Mouse (Mus musculus) MEL (cell line): ENCODE data around the gene Klhdc4. TPM values are rescaled to one million over a fixed set of nuclear protein-coding genes. Genes with fewer than 3 reads are reported as not detected.

Experiments used
- DNase-seq: peaks from one replicate; pipeline ENCODE4 v3.0.0; 2011; ENCODE audit warnings: low read depth, low spot score
- H3K27ac ChIP-seq: 2 replicates; pipeline ENCODE4 v1.5.1; 2012; ENCODE audit warnings: low read depth, mild to moderate bottlenecking, control low read depth, low read length, moderate library complexity; ENCODE audit not compliant: control insufficient read depth
- H3K27me3 ChIP-seq, 2 experiments: fragments of 150-350 bp in 1 of 2; sonication (generic) in 1 of 2; 2 replicates each; pipeline ENCODE4 v1.6.1; 2012; ENCODE audit warnings: low read length in 2 of 2, mild to moderate bottlenecking in 2 of 2, improper control_type of control experiment in 1 of 2, moderate library complexity in 1 of 2; ENCODE audit not compliant: insufficient read depth in 2 of 2, control insufficient read depth in 1 of 2
- H3K36me3 ChIP-seq, 2 experiments: 2 replicates each; pipeline ENCODE4 v1.6.1; 2012 to 2014; ENCODE audit warnings: low read length in 2 of 2, improper control_type of control experiment in 1 of 2, inconsistent platforms in 1 of 2, mild to moderate bottlenecking in 1 of 2; ENCODE audit not compliant: insufficient read depth in 2 of 2, control insufficient read depth in 1 of 2
- H3K4me1 ChIP-seq, 2 experiments: fragments of 150-350 bp in 1 of 2; sonication (generic) in 1 of 2; 2 replicates each; pipeline ENCODE4 v1.6.1; 2012; ENCODE audit warnings: low read length in 2 of 2, improper control_type of control experiment in 1 of 2, mild to moderate bottlenecking in 1 of 2; ENCODE audit not compliant: insufficient read depth in 2 of 2, control insufficient read depth in 1 of 2
- H3K4me3 ChIP-seq, 2 experiments: fragments of 150-350 bp in 1 of 2; sonication (generic) in 1 of 2; 2 replicates each; pipeline ENCODE4 v1.5.1; 2012; ENCODE audit warnings: low read depth in 2 of 2, low read length in 2 of 2, mild to moderate bottlenecking in 2 of 2, moderate library complexity in 2 of 2, control low read depth in 1 of 2, improper control_type of control experiment in 1 of 2; ENCODE audit not compliant: control insufficient read depth in 1 of 2, insufficient read depth in 1 of 2
- H3K79me2 ChIP-seq: 2 replicates; pipeline ENCODE4 v1.6.1; 2012; ENCODE audit warnings: mild to moderate bottlenecking, low read length, moderate library complexity; ENCODE audit not compliant: control insufficient read depth, poor library complexity, insufficient read depth
- H3K9ac ChIP-seq: 2 replicates; pipeline ENCODE4 v1.6.1; 2012; ENCODE audit warnings: low read depth, mild to moderate bottlenecking, control low read depth, low read length, moderate library complexity; ENCODE audit not compliant: control insufficient read depth, poor library complexity, severe bottlenecking
- H3K9me3 ChIP-seq: fragments of 150-350 bp; sonication (generic); replicated peaks from 2 replicates; pipeline ENCODE4 v1.6.1; 2012; ENCODE audit warnings: mild to moderate bottlenecking, low read length, improper control_type of control experiment, moderate library complexity; ENCODE audit not compliant: insufficient read depth
- BHLHE40 ChIP-seq: IDR thresholded peaks from 2 replicates; pipeline ENCODE4 v1.6.1; 2012; ENCODE audit warnings: low read depth, mild to moderate bottlenecking, inconsistent platforms, low read length, improper control_type of control experiment, borderline replicate concordance
- CHD1 ChIP-seq: IDR thresholded peaks from 2 replicates; pipeline ENCODE4 v1.6.1; 2012; ENCODE audit warnings: low read depth, mild to moderate bottlenecking, inconsistent platforms, low read length, improper control_type of control experiment
- CHD2 ChIP-seq: IDR thresholded peaks from 2 replicates; pipeline ENCODE4 v1.6.1; 2011; ENCODE audit warnings: low read length, improper control_type of control experiment
- E2F4 ChIP-seq: IDR thresholded peaks from 2 replicates; pipeline ENCODE4 v1.6.1; 2011; ENCODE audit warnings: low read depth, low read length, improper control_type of control experiment, borderline replicate concordance
- ELF1 ChIP-seq: IDR thresholded peaks from 2 replicates; pipeline ENCODE4 v1.6.1; 2014; ENCODE audit warnings: low read depth, mild to moderate bottlenecking, inconsistent platforms, low read length, improper control_type of control experiment, moderate library complexity
- EP300 ChIP-seq, 2 experiments: IDR thresholded peaks; 2 replicates each; pipeline ENCODE4 v1.6.1; 2011; ENCODE audit warnings: improper control_type of control experiment in 2 of 2, low read length in 2 of 2, low read depth in 1 of 2, mild to moderate bottlenecking in 1 of 2
- GABPA ChIP-seq: IDR thresholded peaks from 2 replicates; pipeline ENCODE4 v1.6.1; 2012; ENCODE audit warnings: low read depth, mild to moderate bottlenecking, inconsistent platforms, low read length, improper control_type of control experiment, moderate library complexity
- GATA1 ChIP-seq: IDR thresholded peaks from 2 replicates; pipeline ENCODE4 v1.6.1; 2011; ENCODE audit warnings: low read depth, low read length, improper control_type of control experiment
- HCFC1 ChIP-seq: IDR thresholded peaks from 2 replicates; pipeline ENCODE4 v1.6.1; 2012; ENCODE audit warnings: low read depth, mild to moderate bottlenecking, inconsistent platforms, low read length, improper control_type of control experiment, moderate library complexity
- JUND ChIP-seq: IDR thresholded peaks from 2 replicates; pipeline ENCODE4 v1.6.1; 2011; ENCODE audit warnings: low read depth, mild to moderate bottlenecking, improper control_type of control experiment, low read length
- MAFK ChIP-seq: IDR thresholded peaks from 2 replicates; pipeline ENCODE4 v1.6.1; 2011; ENCODE audit warnings: low read depth, mild to moderate bottlenecking, low read length, improper control_type of control experiment, borderline replicate concordance
- MAX ChIP-seq: IDR thresholded peaks from 2 replicates; pipeline ENCODE4 v1.6.1; 2011; ENCODE audit warnings: low read length, improper control_type of control experiment
- MXI1 ChIP-seq: IDR thresholded peaks from 2 replicates; pipeline ENCODE4 v1.6.1; 2011; ENCODE audit warnings: mild to moderate bottlenecking, low read depth, low read length, improper control_type of control experiment
- MYC ChIP-seq: IDR thresholded peaks from 2 replicates; pipeline ENCODE4 v1.6.1; 2011; ENCODE audit warnings: low read depth, mild to moderate bottlenecking, low read length, improper control_type of control experiment, moderate library complexity
- NRF1 ChIP-seq: IDR thresholded peaks from 2 replicates; pipeline ENCODE4 v1.6.1; 2014; ENCODE audit warnings: low read depth, mild to moderate bottlenecking, inconsistent platforms, low read length, improper control_type of control experiment, moderate library complexity; ENCODE audit not compliant: poor library complexity, insufficient read depth, severe bottlenecking
- POLR2A ChIP-seq, 2 experiments: IDR thresholded peaks; 2 replicates each; pipeline ENCODE4 v1.6.1; 2011 to 2012; ENCODE audit warnings: low read length in 2 of 2, mild to moderate bottlenecking in 2 of 2, control low read depth in 1 of 2, improper control_type of control experiment in 1 of 2, low read depth in 1 of 2, moderate library complexity in 1 of 2; ENCODE audit not compliant: control insufficient read depth in 1 of 2, insufficient read depth in 1 of 2, poor library complexity in 1 of 2
- POLR2AphosphoS2 ChIP-seq: IDR thresholded peaks from 2 replicates; pipeline ENCODE4 v1.6.1; 2011; ENCODE audit warnings: low read length, improper control_type of control experiment
- POLR2AphosphoS5 ChIP-seq: IDR thresholded peaks from 2 replicates; pipeline ENCODE4 v1.6.1; 2012; ENCODE audit warnings: low read depth, borderline replicate concordance, mild to moderate bottlenecking, inconsistent platforms, low read length, moderate library complexity, mixed read lengths
- RAD21 ChIP-seq: IDR thresholded peaks from 2 replicates; pipeline ENCODE4 v1.6.1; 2011; ENCODE audit warnings: mild to moderate bottlenecking, low read depth, low read length, improper control_type of control experiment
- TAL1 ChIP-seq: IDR thresholded peaks from 2 replicates; pipeline ENCODE4 v1.6.1; 2012; ENCODE audit warnings: mild to moderate bottlenecking, inconsistent platforms, low read length, moderate library complexity, mixed read lengths
- TBP ChIP-seq: IDR thresholded peaks from 2 replicates; pipeline ENCODE4 v1.8.0; 2011; ENCODE audit warnings: low read depth, low read length, improper control_type of control experiment
- TCF12 ChIP-seq: IDR thresholded peaks from 2 replicates; pipeline ENCODE4 v1.6.1; 2014; ENCODE audit warnings: low read depth, mild to moderate bottlenecking, inconsistent platforms, low read length, improper control_type of control experiment, moderate library complexity
- USF1 ChIP-seq: IDR thresholded peaks from 2 replicates; pipeline ENCODE4 v1.6.1; 2014; ENCODE audit warnings: low read depth, mild to moderate bottlenecking, inconsistent platforms, low read length, improper control_type of control experiment, moderate library complexity
- USF2 ChIP-seq, 2 experiments: IDR thresholded peaks; 2 replicates each; pipeline ENCODE4 v1.6.1; 2011 to 2012; ENCODE audit warnings: improper control_type of control experiment in 2 of 2, low read length in 2 of 2, borderline replicate concordance in 1 of 2, inconsistent platforms in 1 of 2, low read depth in 1 of 2, mild to moderate bottlenecking in 1 of 2; ENCODE audit not compliant: insufficient read depth in 1 of 2
- ZC3H11A ChIP-seq: IDR thresholded peaks from 2 replicates; pipeline ENCODE4 v1.6.1; 2012; ENCODE audit warnings: low read depth, mild to moderate bottlenecking, inconsistent platforms, low read length, improper control_type of control experiment
- ZKSCAN1 ChIP-seq: IDR thresholded peaks from 2 replicates; pipeline ENCODE4 v1.6.1; 2012; ENCODE audit warnings: low read depth, mild to moderate bottlenecking, inconsistent platforms, low read length, improper control_type of control experiment, moderate library complexity
- ZNF384 ChIP-seq: IDR thresholded peaks from 2 replicates; pipeline ENCODE4 v1.6.1; 2012; ENCODE audit warnings: low read depth, mild to moderate bottlenecking, inconsistent platforms, low read length, improper control_type of control experiment
- polyA plus RNA-seq, 2 experiments: library from polyadenylated mRNA; stranded (reverse) in 1 of 2; unstranded in 1 of 2; fragments of >175 nt in 1 of 2; fragments of >200 nt in 1 of 2; gene quantifications; 2 replicates each; pipeline versions ENCODE4 v1.2.1 to v1.2.4; 2012; ENCODE audit warnings: low replicate concordance in 2 of 2, low read depth in 1 of 2; ENCODE audit not compliant: insufficient read length in 2 of 2, insufficient read depth in 1 of 2, missing spikeins in 1 of 2
- total RNA-seq: library from RNA; depleted of rRNA; stranded (reverse); fragments of 300-350 nt; gene quantifications from 2 replicates; pipeline ENCODE4 v1.2.3, GENCODE M21; 2012

The Klhdc4 gene
- total and polyA plus RNA-seq, 3 experiments, result 49.8 to 65.2 TPM; not detected in 1

DNA sequence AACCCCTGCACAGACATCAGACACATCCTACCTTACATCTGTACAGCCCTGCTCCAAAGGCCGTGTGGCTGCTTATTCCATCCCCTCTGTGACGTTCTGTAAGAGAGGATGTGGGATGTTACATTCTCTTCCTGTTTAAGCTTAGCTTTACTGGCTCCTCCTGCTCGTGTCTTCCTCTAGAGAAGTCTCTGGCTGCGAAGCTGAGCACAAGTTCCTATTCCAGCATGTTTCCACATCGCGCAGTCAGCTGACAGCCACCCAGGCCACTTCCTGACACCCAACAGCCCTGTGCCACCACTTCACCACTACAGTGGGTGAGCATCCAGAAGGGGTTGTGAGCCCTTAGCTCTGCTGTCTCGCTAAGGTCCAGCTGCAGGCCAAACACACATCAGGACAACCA is 37.2 kb downstream of the Klhdc4 start:
- H3K9ac ChIP-seq, result no peak overlapping the region
- H3K79me2 ChIP-seq, result no peaks in the 10 kb centered on the region
- no peak for DNase-seq
- H3K36me3 ChIP-seq, result no peaks in the 10 kb centered on the region
- H3K4me1 ChIP-seq, result no peaks in the 10 kb centered on the region
- no peak overlapping the region for H3K27ac ChIP-seq
- no peak overlapping the region for H3K4me3 ChIP-seq
- no peak for TF ChIP-seq TBP
- no peak for TF ChIP-seq POLR2A (IDR thresholded peaks at IDR 0.05; ENCODE audit: control insufficient read depth in 1 of 2, insufficient read depth in 1 of 2, low read depth in 1 of 2, low read length in 2 of 2, poor library complexity in 1 of 2)
- TF ChIP-seq CHD1, result no peak
- no peak for TF ChIP-seq ZNF384
- no peak for TF ChIP-seq POLR2AphosphoS2
- TF ChIP-seq CHD2, result no peak
- H3K27me3 ChIP-seq, result no peaks in the 10 kb centered on the region
- H3K9me3 ChIP-seq, result no peaks in the 10 kb centered on the region

DNA sequence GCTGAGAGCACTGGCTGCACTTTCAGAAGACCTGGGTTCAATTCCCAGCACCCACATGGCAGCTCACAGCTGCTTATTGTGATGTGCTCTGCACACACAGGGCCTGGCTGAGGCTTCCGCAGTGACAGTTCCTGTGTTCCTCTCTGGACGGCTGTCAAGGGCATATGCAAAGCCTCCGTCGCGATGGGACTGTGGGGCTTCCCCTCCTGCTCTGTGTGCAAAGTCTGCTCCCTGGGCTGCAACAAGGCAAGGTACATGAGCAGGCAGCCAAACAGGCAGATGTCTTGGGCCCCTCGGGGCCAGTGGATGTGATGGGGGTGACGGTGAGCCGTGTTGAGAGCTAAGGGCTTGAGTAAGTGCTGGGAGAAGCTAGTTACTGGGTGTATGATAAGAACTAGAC is 40.6 kb downstream of the Klhdc4 start:
- Histone ChIP-seq H3K79me2 (no peaks in the 10 kb centered on the region), H3K27ac (no peak overlapping the region), H3K4me1 (no peaks in the 10 kb centered on the region), H3K9me3 (no peaks in the 10 kb centered on the region), H3K9ac (no peak overlapping the region), H3K36me3 (no peaks in the 10 kb centered on the region), H3K4me3 (no peak overlapping the region), H3K27me3 (no peaks in the 10 kb centered on the region)
- TF ChIP-seq CHD2, result no peak
- TF ChIP-seq ZKSCAN1, result no peak
- no peak for TF ChIP-seq HCFC1
- no peak for TF ChIP-seq ZC3H11A
- TF ChIP-seq MYC, result no peak
- DNase-seq, result no peak

DNA sequence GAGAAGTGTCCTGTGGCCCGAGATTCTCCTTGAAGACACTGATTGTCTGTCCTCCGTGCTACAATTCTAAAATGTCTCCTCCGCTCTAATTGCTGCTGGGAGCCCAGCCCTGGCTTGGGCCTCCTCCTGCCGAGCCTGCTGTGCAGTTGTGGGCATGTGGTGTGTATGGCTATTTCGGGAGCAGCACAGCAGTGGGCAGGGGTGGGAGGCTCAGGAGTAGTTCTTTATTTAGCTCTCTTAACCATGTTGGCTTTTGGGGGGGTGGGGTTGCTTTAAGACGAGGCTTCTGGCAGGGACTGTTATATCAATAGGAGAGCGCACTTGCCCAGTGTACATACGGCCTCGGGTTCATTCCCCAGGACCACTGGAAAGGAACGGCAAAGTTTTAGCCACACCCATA is 42.8 kb downstream of the Klhdc4 start:
- Histone ChIP-seq H3K27ac (no peak overlapping the region), H3K36me3 (no peaks in the 10 kb centered on the region), H3K4me3 (no peak overlapping the region), H3K9ac (no peak overlapping the region), H3K9me3 (no peaks in the 10 kb centered on the region), H3K4me1 (no peaks in the 10 kb centered on the region), H3K79me2 (no peaks in the 10 kb centered on the region), H3K27me3 (no peaks in the 10 kb centered on the region)
- TF ChIP-seq BHLHE40 (no peak), RAD21 (no peak), USF1 (no peak), POLR2AphosphoS2 (no peak), TCF12 (no peak), E2F4 (no peak), POLR2AphosphoS5 (no peak), MAFK (no peak), CHD1 (no peak), EP300 (IDR thresholded peaks at IDR 0.05; ENCODE audit: low read depth in 1 of 2, low read length in 2 of 2) (no peak), JUND (no peak), TAL1 (no peak), GABPA (no peak), MXI1 (no peak), NRF1 (no peak), USF2 (IDR thresholded peaks at IDR 0.05; ENCODE audit: borderline replicate concordance in 1 of 2, insufficient read depth in 1 of 2, low read depth in 1 of 2, low read length in 2 of 2) (no peak), GATA1 (no peak), ELF1 (no peak), MAX (no peak)
- DNase-seq, result no peak
